Mouse (Mus musculus) embryonic facial prominence, embryonic 13.5 days (tissue): ENCODE measurements around the gene Olfr605. TPM values are rescaled to one million over a fixed set of nuclear protein-coding genes. Genes with fewer than 3 reads are reported as not detected.
"Not testable (repeated sequence)": the region's sequence is repeated elsewhere in the genome, so short reads cannot be mapped to it uniquely, and the experiment has no call there.

Experiments used
- ATAC-seq: fragments of 200-750 bp; cut with Nextera tagmentation; 2 replicates; pipeline ENCODE4 v1.8.0; 2017; ENCODE audit warnings: low read depth; ENCODE audit not compliant: insufficient number of reproducible peaks, insufficient read depth, low FRiP score, low TSS enrichment
- H3K27ac ChIP-seq: fragments of 300-500 bp; sonication (generic); 2 replicates; pipeline ENCODE4 v1.5.1; 2015; ENCODE audit warnings: moderate library complexity, mild to moderate bottlenecking, inconsistent platforms
- H3K27me3 ChIP-seq: fragments of 300-500 bp; sonication (generic); 2 replicates; pipeline ENCODE4 v1.6.1; 2015; ENCODE audit warnings: mild to moderate bottlenecking, inconsistent platforms
- H3K36me3 ChIP-seq: fragments of 300-500 bp; sonication (generic); 2 replicates; pipeline ENCODE4 v1.6.1; 2015; ENCODE audit warnings: mild to moderate bottlenecking, inconsistent platforms
- H3K4me1 ChIP-seq: fragments of 300-500 bp; sonication (generic); 2 replicates; pipeline ENCODE4 v1.6.1; 2015; ENCODE audit warnings: inconsistent platforms
- H3K4me2 ChIP-seq: fragments of 300-500 bp; sonication (generic); 2 replicates; pipeline ENCODE4 v1.6.1; 2015; ENCODE audit warnings: moderate library complexity, mild to moderate bottlenecking, inconsistent platforms
- H3K4me3 ChIP-seq: fragments of 300-500 bp; sonication (generic); 2 replicates; pipeline ENCODE4 v1.5.1; 2015; ENCODE audit warnings: mild to moderate bottlenecking, inconsistent platforms
- H3K9ac ChIP-seq: fragments of 300-500 bp; sonication (generic); 2 replicates; pipeline ENCODE4 v1.6.1; 2015; ENCODE audit warnings: mild to moderate bottlenecking, inconsistent platforms
- H3K9me3 ChIP-seq: fragments of 300-500 bp; sonication (generic); 2 replicates; pipeline ENCODE4 v1.6.1; 2016; ENCODE audit warnings: inconsistent platforms
- WGBS: fragments of 180-500 bp; shearing (Covaris S2); methylation state at CpG from one replicate; pipeline ENCODE4 v1.1.7; 2015; ENCODE audit warnings: mixed read lengths; 5-methylcytosine and 5-hydroxymethylcytosine counted together
- microRNA-seq: library from miRNA; unstranded; fragments of <30 nt; microRNA quantifications from one replicate; pipeline ENCODE4, GENCODE M21; 2016
- polyA plus RNA-seq: library from polyadenylated mRNA; unstranded; fragments of >200 nt; fragmentation: Nextera tagmentation; extraction: Ambion mirVana; gene quantifications from 2 replicates; pipeline ENCODE4 v1.2.1, GENCODE M21; 2015

The Olfr605 gene
- not detected in 2 replicates for polyA plus RNA-seq

DNA sequence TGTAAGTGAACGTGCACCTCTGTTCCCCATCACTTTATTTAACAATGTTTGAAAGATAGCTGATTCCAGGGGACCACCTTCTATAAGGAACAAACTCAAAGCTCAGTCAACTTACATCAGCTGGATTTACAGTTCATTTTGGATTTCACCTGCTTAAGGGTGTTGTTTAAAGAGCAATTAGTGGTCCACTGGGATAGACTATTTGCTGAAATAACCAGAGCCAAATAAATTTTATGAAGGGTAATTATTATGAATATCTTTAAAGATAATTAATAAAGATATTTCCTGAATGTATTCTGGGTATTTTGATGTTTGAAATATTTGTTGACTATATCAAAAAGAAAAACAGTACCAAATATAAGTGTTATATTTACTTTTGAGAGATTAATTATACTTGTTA, at the start of gene Olfr605:
Gene Olfr605, minus strand, starts transcription at position 101 of the 400 bp plus-strand sequence.
- H3K36me3 ChIP-seq, result no peaks in the 10 kb centered on the region
- no peaks in the 10 kb centered on the region for H3K9me3 ChIP-seq
- ATAC-seq, result no peak
- no peak within 1 kb of the TSS for H3K9ac ChIP-seq
- H3K4me3 ChIP-seq, result no peak within 1 kb of the TSS
- H3K27me3 ChIP-seq, result no peaks in the 10 kb centered on the region
- WGBS, result 85% methylated on average over 1 of the region's 1 CpGs
- H3K4me2 ChIP-seq, result no peak within 1 kb of the TSS
- H3K27ac ChIP-seq, result no peak within 1 kb of the TSS
- no peaks in the 10 kb centered on the region for H3K4me1 ChIP-seq

DNA sequence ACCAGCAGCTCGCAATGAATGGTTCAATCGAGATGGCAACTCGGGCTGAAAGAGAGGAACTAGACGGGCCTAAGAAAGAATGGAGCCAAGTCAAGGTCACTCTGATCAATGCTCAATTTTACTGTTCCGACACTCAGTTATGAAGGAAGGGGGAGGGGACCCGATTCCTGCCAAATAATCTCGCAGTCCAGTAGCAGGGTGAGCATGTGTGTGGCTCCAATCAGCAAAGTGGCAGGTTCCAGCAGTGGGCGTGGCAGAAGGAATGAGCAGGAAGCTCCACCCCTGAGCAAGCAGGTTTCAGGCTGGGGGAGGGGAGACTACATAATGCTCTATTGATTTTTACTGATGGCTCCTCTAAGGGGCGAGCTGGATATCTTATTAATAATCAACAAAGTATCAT, 31.9 kb upstream of the Olfr605 start:
- 85% methylated on average over 9 of the region's 9 CpGs for WGBS

DNA sequence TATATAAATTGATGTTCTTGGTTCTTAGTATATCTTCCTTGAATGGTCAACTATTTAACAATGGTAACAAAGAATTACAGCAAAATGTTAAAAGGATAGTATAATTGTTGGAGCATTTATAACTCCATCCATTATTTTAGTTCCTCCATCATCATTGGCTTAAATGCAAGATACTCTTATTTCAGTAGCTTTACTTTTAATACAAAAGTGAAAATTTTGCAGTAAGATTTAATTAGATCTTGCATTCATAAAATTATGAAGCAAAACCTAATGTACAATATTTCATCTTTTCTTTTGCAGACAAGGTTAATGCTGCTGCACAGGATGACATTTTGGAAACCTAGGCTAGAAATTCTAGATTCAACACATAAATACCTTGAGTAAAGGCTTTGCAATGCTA, 24.3 kb upstream of the Olfr605 start, which contains the start of gene Olfr608:
Gene Olfr608, plus strand, starts transcription at position 301 of the 400 bp plus-strand sequence.
- Histone ChIP-seq H3K9ac (no peak within 1 kb of the TSS), H3K4me1 (no peaks in the 10 kb centered on the region), H3K9me3 (no peaks in the 10 kb centered on the region), H3K27me3 (no peaks in the 10 kb centered on the region), H3K36me3 (no peaks in the 10 kb centered on the region), H3K4me2 (no peak within 1 kb of the TSS), H3K4me3 (no peak within 1 kb of the TSS), H3K27ac (no peak within 1 kb of the TSS)
- ATAC-seq, result no peak

More for the DNA sequence above, 31.9 kb upstream of the Olfr605 start:
- H3K9ac ChIP-seq, H3K27me3 ChIP-seq, H3K4me2 ChIP-seq, H3K4me1 ChIP-seq, H3K9me3 ChIP-seq, ATAC-seq, H3K36me3 ChIP-seq, H3K4me3 ChIP-seq, H3K27ac ChIP-seq: not testable (repeated sequence)

DNA sequence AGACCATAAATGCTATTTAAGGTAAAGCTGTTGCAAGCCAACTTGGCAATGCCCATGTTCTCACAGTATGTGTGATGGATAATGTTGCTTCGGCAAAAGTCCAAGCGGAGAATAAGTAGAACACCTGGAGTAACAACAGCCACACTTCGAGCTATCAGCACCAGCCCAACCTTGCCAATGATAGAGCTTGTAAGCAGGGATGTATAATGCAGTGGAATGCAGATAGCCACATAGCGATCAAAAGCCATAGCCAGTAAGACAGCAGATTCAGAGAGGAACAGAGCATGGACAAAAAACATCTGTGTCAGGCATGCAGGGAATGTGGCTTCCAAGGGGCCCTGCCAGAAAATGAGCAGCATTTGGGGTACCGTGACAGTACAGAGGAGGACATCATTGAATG, 15.4 kb upstream of the Olfr605 start:
- H3K4me2 ChIP-seq, result no peak overlapping the region
- no peak overlapping the region for H3K27ac ChIP-seq
- 86% methylated on average over 5 of the region's 5 CpGs for WGBS
- H3K27me3 ChIP-seq, result no peaks in the 10 kb centered on the region
- no peaks in the 10 kb centered on the region for H3K9me3 ChIP-seq
- H3K36me3 ChIP-seq, result no peaks in the 10 kb centered on the region
- no peaks in the 10 kb centered on the region for H3K4me1 ChIP-seq
- H3K4me3 ChIP-seq, result no peak overlapping the region
- H3K9ac ChIP-seq, result no peak overlapping the region
- ATAC-seq, result no peak

DNA sequence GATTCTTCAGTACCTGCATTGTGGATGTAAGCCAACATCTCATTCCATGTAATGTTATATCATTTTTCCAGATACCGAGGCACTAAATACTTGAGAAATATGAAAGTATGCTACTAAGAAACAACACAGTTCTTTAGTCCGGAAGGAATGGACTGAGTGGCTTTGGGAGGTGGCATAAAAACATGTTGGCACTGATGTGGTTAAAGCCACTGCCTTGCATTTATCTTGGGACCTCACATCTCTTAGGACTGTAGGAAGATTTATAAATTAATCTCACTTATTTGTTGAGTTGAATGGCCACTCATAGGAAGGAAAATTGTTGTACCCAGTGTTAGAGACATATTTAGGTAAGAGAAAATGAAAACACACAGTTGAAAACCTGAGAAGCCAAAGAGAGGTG, 3.5 kb upstream of the Olfr605 start, which contains the start of gene Olfr606:
Gene Olfr606, plus strand, starts transcription at position 301 of the 400 bp plus-strand sequence.
- Histone ChIP-seq H3K27ac (no peak within 1 kb of the TSS), H3K4me3 (no peak within 1 kb of the TSS), H3K4me2 (no peak within 1 kb of the TSS), H3K9me3 (no peaks in the 10 kb centered on the region), H3K36me3 (no peaks in the 10 kb centered on the region), H3K4me1 (no peaks in the 10 kb centered on the region), H3K9ac (no peak within 1 kb of the TSS), H3K27me3 (no peaks in the 10 kb centered on the region)
- ATAC-seq, result no peak
- WGBS, result 83% methylated on average over 2 of the region's 2 CpGs

DNA sequence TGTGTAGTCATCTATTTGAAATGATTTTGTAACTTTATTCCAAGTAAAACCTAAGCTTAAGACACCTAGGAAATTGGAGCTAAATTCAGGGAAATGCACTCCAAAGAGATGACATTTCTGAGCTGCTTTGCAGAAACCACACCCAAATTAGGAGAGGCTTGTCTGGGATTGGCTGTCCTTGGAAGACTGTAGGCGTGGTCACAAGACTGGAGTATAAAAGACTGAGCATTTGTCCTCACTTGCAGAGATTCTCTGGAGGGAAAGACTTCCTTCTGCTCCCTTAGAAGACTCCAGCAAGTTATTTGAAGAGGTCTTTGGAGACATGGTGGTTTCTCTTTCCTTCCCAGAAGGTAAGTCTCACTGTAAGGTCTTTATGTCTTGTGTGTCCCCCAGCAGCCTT, 30.5 kb downstream of the Olfr605 start, which contains the start of gene Usp17lc:
Gene Usp17lc, plus strand, starts transcription at position 301 of the 400 bp plus-strand sequence.
- H3K4me1 ChIP-seq, H3K27me3 ChIP-seq, H3K9me3 ChIP-seq, H3K4me3 ChIP-seq, H3K27ac ChIP-seq, H3K9ac ChIP-seq, H3K36me3 ChIP-seq, H3K4me2 ChIP-seq, ATAC-seq: not testable (repeated sequence)
- 68% methylated on average over 1 of the region's 1 CpGs for WGBS

DNA sequence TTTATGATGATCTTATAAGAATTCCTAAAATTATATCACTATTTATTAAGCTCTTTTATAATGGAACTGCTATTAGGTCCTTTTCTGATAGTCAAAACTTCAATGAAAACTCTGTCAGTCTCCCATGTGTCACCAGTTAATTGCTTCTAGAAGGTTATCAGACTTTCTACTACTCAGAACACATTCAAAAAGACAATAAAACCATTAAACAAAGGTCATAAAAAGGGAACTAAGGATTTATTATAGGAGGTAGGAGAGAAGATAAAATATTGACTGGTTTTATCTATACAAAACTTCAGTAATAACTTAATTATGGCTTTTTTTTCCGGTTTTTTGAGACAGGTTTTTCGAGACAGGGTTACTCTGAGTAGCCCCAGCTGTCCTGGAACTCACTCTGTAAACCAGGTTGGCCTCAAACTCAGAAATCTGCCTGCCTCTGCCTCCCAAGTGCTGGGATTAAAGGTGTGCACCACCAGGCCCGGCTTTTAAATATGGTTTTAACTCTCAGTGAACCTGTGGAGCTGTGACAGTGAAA, 38.7 kb downstream of the Olfr605 start:
- 68% methylated on average over 3 of the region's 3 CpGs for WGBS
- H3K9ac ChIP-seq, H3K4me1 ChIP-seq, H3K4me2 ChIP-seq, H3K36me3 ChIP-seq, H3K4me3 ChIP-seq, H3K9me3 ChIP-seq, ATAC-seq, H3K27me3 ChIP-seq, H3K27ac ChIP-seq: not testable (repeated sequence)

DNA sequence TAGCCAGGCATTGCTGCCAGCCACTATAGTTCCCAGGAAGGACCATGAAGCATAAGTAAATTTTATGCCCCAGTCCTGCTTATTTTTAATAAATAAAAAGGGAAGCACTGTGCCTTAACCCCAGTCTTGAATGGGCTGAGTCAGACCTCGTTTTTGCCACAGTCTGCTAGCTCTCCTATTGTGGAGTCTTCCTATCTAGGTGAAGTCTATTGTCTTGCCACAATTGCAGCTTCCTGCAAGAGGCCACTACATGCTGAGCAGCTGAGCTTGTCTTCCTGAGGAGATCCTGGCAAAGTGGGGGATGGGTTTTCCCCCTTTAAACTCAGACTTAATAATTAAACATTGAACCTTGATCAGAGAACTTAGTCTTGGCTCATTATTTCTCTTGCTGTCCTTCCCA, 46.3 kb downstream of the Olfr605 start:
- WGBS, result 3% methylated on average over 1 of the region's 1 CpGs
- H3K27ac ChIP-seq, result no peak overlapping the region
- no peaks in the 10 kb centered on the region for H3K4me1 ChIP-seq
- no peak for ATAC-seq
- H3K9me3 ChIP-seq, result no peaks in the 10 kb centered on the region
- no peak overlapping the region for H3K4me3 ChIP-seq
- no peak overlapping the region for H3K4me2 ChIP-seq
- H3K9ac ChIP-seq, result no peak overlapping the region
- H3K27me3 ChIP-seq, result no peaks in the 10 kb centered on the region
- no peaks in the 10 kb centered on the region for H3K36me3 ChIP-seq

DNA sequence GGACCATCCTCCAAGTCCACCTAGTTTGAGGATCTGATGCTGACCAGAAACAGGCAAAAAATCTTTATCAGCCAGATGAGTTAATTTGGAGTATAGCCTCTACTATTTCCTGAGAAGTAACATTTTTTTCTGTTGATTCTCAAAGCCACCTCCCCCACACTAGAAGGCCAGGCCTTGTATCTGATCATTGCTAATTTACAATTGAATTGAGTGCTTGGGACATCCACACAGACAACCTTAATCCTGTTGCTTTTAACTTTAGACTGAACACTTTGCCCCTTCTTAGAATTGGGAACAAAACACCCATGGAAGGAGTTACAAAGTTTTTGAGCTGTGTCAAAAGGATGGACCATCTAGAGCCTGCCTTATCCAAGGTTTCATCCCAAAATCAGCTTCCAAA, 47.5 kb downstream of the Olfr605 start:
- Histone ChIP-seq H3K27ac (no peak overlapping the region), H3K9ac (no peak overlapping the region), H3K27me3 (no peaks in the 10 kb centered on the region), H3K9me3 (no peaks in the 10 kb centered on the region), H3K4me3 (no peak overlapping the region), H3K4me2 (no peak overlapping the region), H3K36me3 (no peaks in the 10 kb centered on the region), H3K4me1 (no peaks in the 10 kb centered on the region)
- no peak for ATAC-seq

Small RNA genes lying within 50 kb of the gene (microRNA-seq; reads per million reads assigned to microRNA genes)
- gene Gm25774, result not detected

Other genes with a start within 250 kb of the Olfr605 start
- not detected in 2 replicates for gene Olfr593, start 233.6 kb downstream of the Olfr605 start, polyA plus RNA-seq
- gene Olfr594, start 228.4 kb downstream of the Olfr605 start, polyA plus RNA-seq, result 0.20 TPM in 1 of 2 replicates, not detected in the other
- gene Usp17ld, start 192.9 kb downstream of the Olfr605 start, polyA plus RNA-seq, result not detected in 2 replicates
- not detected in 2 replicates for gene Olfr596, start 139.8 kb downstream of the Olfr605 start, polyA plus RNA-seq
- not detected in 2 replicates for gene Olfr597, start 129.1 kb downstream of the Olfr605 start, polyA plus RNA-seq
- gene Olfr598, start 121.9 kb downstream of the Olfr605 start, polyA plus RNA-seq, result not detected in 2 replicates
- gene Olfr599, start 109.5 kb downstream of the Olfr605 start, polyA plus RNA-seq, result not detected in 2 replicates
- gene Olfr600, start 95.8 kb downstream of the Olfr605 start, polyA plus RNA-seq, result not detected in 2 replicates
- gene Olfr601, start 82.8 kb downstream of the Olfr605 start, polyA plus RNA-seq, result not detected in 2 replicates
- not detected in 2 replicates for gene Olfr603, start 59.3 kb downstream of the Olfr605 start, polyA plus RNA-seq
- gene Usp17lc, start 30.4 kb downstream of the Olfr605 start, polyA plus RNA-seq, result not detected in 2 replicates
- gene Olfr606, start 3.6 kb upstream of the Olfr605 start, polyA plus RNA-seq, result not detected in 2 replicates
- gene Olfr607, start 18.7 kb upstream of the Olfr605 start, polyA plus RNA-seq, result not detected in 2 replicates
- not detected in 2 replicates for gene Olfr608, start 24.4 kb upstream of the Olfr605 start, polyA plus RNA-seq
- gene Olfr609, start 52.6 kb upstream of the Olfr605 start, polyA plus RNA-seq, result not detected in 2 replicates
- not detected in 2 replicates for gene Olfr610, start 66.7 kb upstream of the Olfr605 start, polyA plus RNA-seq
- not detected in 2 replicates for gene Olfr611, start 75.4 kb upstream of the Olfr605 start, polyA plus RNA-seq
- gene Olfr612, start 97.3 kb upstream of the Olfr605 start, polyA plus RNA-seq, result not detected in 2 replicates
- gene Olfr613, start 102.6 kb upstream of the Olfr605 start, polyA plus RNA-seq, result not detected in 2 replicates
- not detected in 2 replicates for gene Olfr615, start 110.6 kb upstream of the Olfr605 start, polyA plus RNA-seq
- gene Olfr616, start 123.7 kb upstream of the Olfr605 start, polyA plus RNA-seq, result not detected in 2 replicates
- not detected in 2 replicates for gene Olfr617, start 127.6 kb upstream of the Olfr605 start, polyA plus RNA-seq
- gene Olfr618, start 144.7 kb upstream of the Olfr605 start, polyA plus RNA-seq, result not detected in 2 replicates
- not detected in 2 replicates for gene Olfr619, start 155.1 kb upstream of the Olfr605 start, polyA plus RNA-seq
- not detected in 2 replicates for gene Olfr620, start 167.1 kb upstream of the Olfr605 start, polyA plus RNA-seq
- gene Olfr622, start 197.3 kb upstream of the Olfr605 start, polyA plus RNA-seq, result 0.18 and 0.22 TPM in 2 replicates
- not detected in 2 replicates for gene Olfr623, start 218.3 kb upstream of the Olfr605 start, polyA plus RNA-seq
- gene Olfr624, start 225.8 kb upstream of the Olfr605 start, polyA plus RNA-seq, result 0.07 and 0.08 TPM in 2 replicates
- not detected in 2 replicates for gene Olfr625-ps1, start 237.3 kb upstream of the Olfr605 start, polyA plus RNA-seq